Mouse (Mus musculus): Measurements from ENCODE around the gene Nxpe5.

GRCm38 (mm10) chr5:138226491-138226890, 793 bp downstream of the Nxpe5 start:
- TF ChIP-seq CTCF (IDR thresholded peaks at IDR 0.05) (no peak), EP300 (IDR thresholded peaks at IDR 0.05) (no peak)
